Mouse (Mus musculus) intestine, postnatal 0 days (tissue): ENCODE measurements around the gene Sox1. TPM values are rescaled to one million over a fixed set of nuclear protein-coding genes. Genes with fewer than 3 reads are reported as not detected.

ENCODE experiments used
- ATAC-seq: fragments of 200-750 bp; cut with Nextera tagmentation; 2 replicates; pipeline ENCODE4 v1.8.0; 2017; ENCODE audit warnings: mild to moderate bottlenecking, moderate TSS enrichment, moderate library complexity
- H3K27ac ChIP-seq: fragments of 300-500 bp; sonication (generic); 2 replicates; pipeline ENCODE4 v1.5.1; 2014; ENCODE audit warnings: mild to moderate bottlenecking, low read depth, low read length, moderate library complexity
- H3K27me3 ChIP-seq: fragments of 300-500 bp; sonication (generic); replicated peaks from 2 replicates; pipeline ENCODE4 v1.6.1; 2014; ENCODE audit warnings: low read length, mixed read lengths; ENCODE audit not compliant: control insufficient read depth, insufficient read depth
- H3K36me3 ChIP-seq: fragments of 300-500 bp; sonication (generic); 2 replicates; pipeline ENCODE4 v1.6.1; 2014; ENCODE audit warnings: mild to moderate bottlenecking, moderate library complexity; ENCODE audit not compliant: control insufficient read depth, insufficient read depth
- H3K4me1 ChIP-seq: fragments of 300-500 bp; sonication (generic); replicated peaks from 2 replicates; pipeline ENCODE4 v1.6.1; 2014; ENCODE audit warnings: antibody characterized with exemption, low read length, mixed read lengths; ENCODE audit not compliant: control insufficient read depth, insufficient read depth
- H3K4me2 ChIP-seq: fragments of 300-500 bp; sonication (generic); replicated peaks from 2 replicates; pipeline ENCODE4 v1.6.1; 2014; ENCODE audit warnings: low read depth, mild to moderate bottlenecking, moderate library complexity
- H3K4me3 ChIP-seq: fragments of 300-500 bp; sonication (generic); 2 replicates; pipeline ENCODE4 v1.5.1; 2014; ENCODE audit warnings: low read depth, low read length
- H3K9ac ChIP-seq: fragments of 300-500 bp; sonication (generic); 2 replicates; pipeline ENCODE4 v1.6.1; 2014; ENCODE audit warnings: mild to moderate bottlenecking, low read depth, low read length
- H3K9me3 ChIP-seq: fragments of 300-500 bp; sonication (generic); 2 replicates; pipeline ENCODE4 v1.6.1; 2016; ENCODE audit warnings: mixed run types; ENCODE audit not compliant: control insufficient read depth
- CTCF ChIP-seq: sonication (generic); IDR thresholded peaks from 2 replicates; pipeline ENCODE4 v1.5.1; 2016; ENCODE audit warnings: low read depth, mild to moderate bottlenecking, control low read depth, antibody characterized with exemption, moderate library complexity
- WGBS: fragments of 180-500 bp; shearing (Covaris S2); extraction: QIAGEN DNeasy Blood & Tissue Kit; methylation state at CpG from one replicate; pipeline ENCODE4 v1.1.7; 2014; 5-methylcytosine and 5-hydroxymethylcytosine counted together
- polyA plus RNA-seq: library from polyadenylated mRNA; unstranded; fragments of >200 nt; fragmentation: Nextera tagmentation; extraction: Ambion mirVana; gene quantifications from 2 replicates; pipeline ENCODE4 v1.2.1, GENCODE M21; 2015

Sox1 gene
- polyA plus RNA-seq, 1 experiment from 2014 or later, result not detected

- H3K27ac ChIP-seq, result no peak overlapping the region
- H3K4me2 ChIP-seq, result no peak overlapping the region
- no peak overlapping the region for H3K9ac ChIP-seq
- ATAC-seq, result no peak
- H3K4me1 ChIP-seq, result no peaks in the 10 kb centered on the region
- H3K27me3 ChIP-seq, result peaks cover 83% of the 10 kb centered on the region
- H3K36me3 ChIP-seq, result no peaks in the 10 kb centered on the region
- WGBS, result 14% methylated on average over 9 of the region's 9 CpGs
- TF ChIP-seq CTCF, result no peak
- H3K4me3 ChIP-seq, result no peak overlapping the region
- no peaks in the 10 kb centered on the region for H3K9me3 ChIP-seq
Observed at GRCm38 (mm10) chr8:12429601-12430172, 34.6 kb downstream of the Sox1 start.

- Histone ChIP-seq H3K9me3 (no peaks in the 10 kb centered on the region), H3K27ac (no peak overlapping the region), H3K4me1 (no peaks in the 10 kb centered on the region), H3K4me2 (no peak overlapping the region), H3K27me3 (peaks cover 79% of the 10 kb centered on the region), H3K36me3 (no peaks in the 10 kb centered on the region), H3K4me3 (0 out of 2 replicates have a peak overlapping the region, but pooled peaks have one; percentile 7), H3K9ac (no peak overlapping the region)
- WGBS, result 1% methylated on average over 42 of the region's 46 CpGs
- TF ChIP-seq CTCF, result no peak
- ATAC-seq, result no peak
Observed at GRCm38 (mm10) chr8:12430173-12430899, 35.2 kb downstream of the Sox1 start.

GRCm38 (mm10) chr8:12430900-12431737, 36.0 kb downstream of the Sox1 start:
- Histone ChIP-seq H3K27me3 (peaks cover 73% of the 10 kb centered on the region), H3K9ac (no peak overlapping the region), H3K27ac (no peak overlapping the region), H3K4me3 (no peak overlapping the region), H3K4me1 (no peaks in the 10 kb centered on the region), H3K4me2 (0 out of 2 replicates have a peak overlapping the region, but pooled peaks have one; percentile 17), H3K9me3 (no peaks in the 10 kb centered on the region), H3K36me3 (no peaks in the 10 kb centered on the region)
- no peak for TF ChIP-seq CTCF
- WGBS, result 3% methylated on average over 50 of the region's 51 CpGs
- ATAC-seq, result no peak

- Histone ChIP-seq H3K9me3 (no peaks in the 10 kb centered on the region), H3K4me1 (no peaks in the 10 kb centered on the region), H3K9ac (no peak overlapping the region), H3K4me3 (no peak overlapping the region), H3K36me3 (no peaks in the 10 kb centered on the region), H3K27me3 (peaks cover 67% of the 10 kb centered on the region), H3K27ac (no peak overlapping the region), H3K4me2 (no peak overlapping the region)
- WGBS, result 43% methylated on average over 6 of the region's 6 CpGs
- TF ChIP-seq CTCF, result no peak
- no peak for ATAC-seq
Observed at GRCm38 (mm10) chr8:12431738-12432055, 36.6 kb downstream of the Sox1 start.

DNA sequence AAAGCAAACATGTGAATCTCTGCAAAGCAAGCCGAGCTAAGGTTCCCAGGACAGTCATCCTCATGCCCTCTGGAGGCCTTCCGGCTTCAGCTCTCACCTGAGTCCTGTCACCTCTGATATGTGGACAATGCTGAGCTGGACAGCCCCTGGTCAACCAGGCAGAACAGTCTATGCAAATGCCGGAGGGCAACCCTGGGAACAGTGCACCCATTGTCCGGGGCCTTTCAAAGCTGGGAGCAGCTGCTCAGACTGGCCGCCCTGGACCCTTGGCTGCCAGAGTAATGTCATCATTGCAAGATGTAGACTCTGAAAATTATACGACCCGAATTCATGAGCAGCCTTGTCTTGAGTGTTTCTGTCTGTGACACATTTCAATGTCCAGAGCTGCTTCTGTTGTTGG, 37.5 kb downstream of the Sox1 start:
- no peak for ATAC-seq
- H3K27ac ChIP-seq, result no peak overlapping the region
- no peaks in the 10 kb centered on the region for H3K4me1 ChIP-seq
- WGBS, result 56% methylated on average over 7 of the region's 7 CpGs
- H3K27me3 ChIP-seq, result peaks cover 64% of the 10 kb centered on the region
- H3K4me2 ChIP-seq, result no peak overlapping the region
- TF ChIP-seq CTCF, result no peak
- H3K9me3 ChIP-seq, result no peaks in the 10 kb centered on the region
- no peak overlapping the region for H3K4me3 ChIP-seq
- no peaks in the 10 kb centered on the region for H3K36me3 ChIP-seq
- no peak overlapping the region for H3K9ac ChIP-seq

- no peak for TF ChIP-seq CTCF
- no peak overlapping the region for H3K27ac ChIP-seq
- no peak overlapping the region for H3K9ac ChIP-seq
- WGBS, result 64% methylated on average over 3 of the region's 3 CpGs
- no peaks in the 10 kb centered on the region for H3K4me1 ChIP-seq
- H3K27me3 ChIP-seq, result peaks cover 42% of the 10 kb centered on the region
- no peak overlapping the region for H3K4me3 ChIP-seq
- H3K36me3 ChIP-seq, result no peaks in the 10 kb centered on the region
- ATAC-seq, result no peak
- no peaks in the 10 kb centered on the region for H3K9me3 ChIP-seq
- no peak overlapping the region for H3K4me2 ChIP-seq
Observed at GRCm38 (mm10) chr8:12434771-12435170, 39.7 kb downstream of the Sox1 start.
